Mouse (Mus musculus) hindbrain, embryonic 11.5 days (tissue): ENCODE measurements at regions not wholly inside any gene's neighbourhood (a gene's known extent, or its start where the extent isn't known, plus 50 kb on each side); places are given as distances from the start of the nearest gene placed in this dataset.

Source experiments
- ATAC-seq: fragments of 200-750 bp; cut with Nextera tagmentation; 2 replicates; pipeline ENCODE4 v1.8.0; 2017; ENCODE audit warnings: mild to moderate bottlenecking, moderate TSS enrichment, moderate library complexity; ENCODE audit not compliant: low FRiP score
- DNase-seq: peaks from one replicate; pipeline ENCODE4 v3.0.0-alpha.2; 2015; ENCODE audit warnings: low spot score
- H3K27ac ChIP-seq: fragments of 300-500 bp; sonication (generic); 2 replicates; pipeline ENCODE4 v1.5.1; 2014; ENCODE audit warnings: mild to moderate bottlenecking, low read depth, low read length
- H3K27me3 ChIP-seq: fragments of 300-500 bp; sonication (generic); 2 replicates; pipeline ENCODE4 v1.6.1; 2014; ENCODE audit warnings: mild to moderate bottlenecking, low read length, moderate library complexity, mixed read lengths; ENCODE audit not compliant: control insufficient read depth, insufficient read depth
- H3K36me3 ChIP-seq: fragments of 300-500 bp; sonication (generic); 2 replicates; pipeline ENCODE4 v1.6.1; 2014; ENCODE audit warnings: mild to moderate bottlenecking, low read length, moderate library complexity, mixed read lengths; ENCODE audit not compliant: control insufficient read depth, insufficient read depth
- H3K4me1 ChIP-seq: fragments of 300-500 bp; sonication (generic); replicated peaks from 2 replicates; pipeline ENCODE4 v1.6.1; 2014; ENCODE audit warnings: low read length, mixed read lengths; ENCODE audit not compliant: control insufficient read depth, insufficient read depth
- H3K4me2 ChIP-seq: fragments of 300-500 bp; sonication (generic); replicated peaks from 2 replicates; pipeline ENCODE4 v1.6.1; 2014; ENCODE audit warnings: mild to moderate bottlenecking, low read depth, low read length
- H3K4me3 ChIP-seq: fragments of 300-500 bp; sonication (generic); 2 replicates; pipeline ENCODE4 v1.5.1; 2014; ENCODE audit warnings: low read depth, low read length
- H3K9ac ChIP-seq: fragments of 300-500 bp; sonication (generic); 2 replicates; pipeline ENCODE4 v1.6.1; 2014; ENCODE audit warnings: low read depth, low read length
- H3K9me3 ChIP-seq: fragments of 300-500 bp; sonication (generic); 2 replicates; pipeline ENCODE4 v1.6.1; 2016; ENCODE audit warnings: low read length; ENCODE audit not compliant: control insufficient read depth
- WGBS: fragments of 180-500 bp; shearing (Covaris S2); extraction: QIAGEN DNeasy Blood & Tissue Kit; methylation state at CpG from one replicate; pipeline ENCODE4 v1.1.7; 2014; 5-methylcytosine and 5-hydroxymethylcytosine counted together

GRCm38 (mm10) chr5:64612017-64612416, 191.2 kb upstream of the Klf3 start:
- Histone ChIP-seq H3K4me1 (peaks cover 2% of the 10 kb centered on the region), H3K9me3 (no peaks in the 10 kb centered on the region), H3K4me3 (no peak overlapping the region), H3K4me2 (no peak overlapping the region), H3K36me3 (no peaks in the 10 kb centered on the region), H3K27me3 (no peaks in the 10 kb centered on the region), H3K27ac (no peak overlapping the region), H3K9ac (no peak overlapping the region)
- no peak for DNase-seq
- no peak for ATAC-seq
- 88% methylated on average over 7 of the region's 7 CpGs for WGBS

- H3K4me2 ChIP-seq = no peak overlapping the region
- no peak for DNase-seq
- no peak overlapping the region for H3K9ac ChIP-seq
- 89% methylated on average over 3 of the region's 3 CpGs for WGBS
- peaks cover 2% of the 10 kb centered on the region for H3K4me1 ChIP-seq
- no peak for ATAC-seq
- no peak overlapping the region for H3K27ac ChIP-seq
- no peak overlapping the region for H3K4me3 ChIP-seq
- H3K36me3 ChIP-seq = no peaks in the 10 kb centered on the region
- H3K27me3 ChIP-seq = no peaks in the 10 kb centered on the region
- no peaks in the 10 kb centered on the region for H3K9me3 ChIP-seq
These were observed 189.5 kb upstream of the Klf3 start for GRCm38 (mm10) chr5:64613696-64614095.

GRCm38 (mm10) chr5:64618126-64618525, 185.1 kb upstream of the Klf3 start:
- Histone ChIP-seq H3K9ac (no peak overlapping the region), H3K4me3 (no peak overlapping the region), H3K27ac (no peak overlapping the region), H3K4me1 (no peaks in the 10 kb centered on the region; the same call in 1 of the 2 replicates), H3K9me3 (no peaks in the 10 kb centered on the region), H3K27me3 (no peaks in the 10 kb centered on the region), H3K4me2 (no peak overlapping the region), H3K36me3 (no peaks in the 10 kb centered on the region)
- ATAC-seq (no peak), DNase-seq (no peak)
- 77% methylated on average over 5 of the region's 5 CpGs for WGBS

- H3K4me3 ChIP-seq = no peak overlapping the region
- no peaks in the 10 kb centered on the region for H3K9me3 ChIP-seq
- no peak overlapping the region for H3K9ac ChIP-seq
- H3K27ac ChIP-seq = no peak overlapping the region
- WGBS = 92% methylated on average over 5 of the region's 5 CpGs
- no peaks in the 10 kb centered on the region for H3K36me3 ChIP-seq
- H3K4me1 ChIP-seq = peaks cover 4% of the 10 kb centered on the region
- DNase-seq (no peak), ATAC-seq (no peak)
- H3K4me2 ChIP-seq = no peak overlapping the region
- H3K27me3 ChIP-seq = no peaks in the 10 kb centered on the region
These were observed 183.4 kb upstream of the Klf3 start for GRCm38 (mm10) chr5:64619752-64620151.

- Histone ChIP-seq H3K9me3 (no peaks in the 10 kb centered on the region), H3K36me3 (no peaks in the 10 kb centered on the region), H3K4me2 (no peak overlapping the region), H3K27me3 (no peaks in the 10 kb centered on the region), H3K9ac (no peak overlapping the region), H3K4me1 (peaks cover 4% of the 10 kb centered on the region), H3K27ac (no peak overlapping the region), H3K4me3 (no peak overlapping the region)
- ATAC-seq (no peak), DNase-seq (no peak)
- WGBS = 90% methylated on average over 5 of the region's 5 CpGs
These were observed 182.5 kb upstream of the Klf3 start for GRCm38 (mm10) chr5:64620726-64621125.

GRCm38 (mm10) chr5:64621386-64621785, 181.8 kb upstream of the Klf3 start:
- WGBS = 97% methylated on average over 1 of the region's 1 CpGs
- DNase-seq = no peak
- Histone ChIP-seq H3K4me2 (no peak overlapping the region), H3K27ac (no peak overlapping the region), H3K9me3 (no peaks in the 10 kb centered on the region), H3K9ac (no peak overlapping the region), H3K4me1 (peaks cover 4% of the 10 kb centered on the region), H3K4me3 (no peak overlapping the region), H3K27me3 (no peaks in the 10 kb centered on the region), H3K36me3 (no peaks in the 10 kb centered on the region)
- no peak for ATAC-seq

- H3K4me1 ChIP-seq = peaks cover 4% of the 10 kb centered on the region
- no peaks in the 10 kb centered on the region for H3K9me3 ChIP-seq
- H3K4me3 ChIP-seq = no peak overlapping the region
- H3K36me3 ChIP-seq = no peaks in the 10 kb centered on the region
- H3K4me2 ChIP-seq = no peak overlapping the region
- DNase-seq (no peak), ATAC-seq (no peak)
- WGBS = 41% methylated on average over 3 of the region's 3 CpGs
- H3K9ac ChIP-seq = no peak overlapping the region
- no peaks in the 10 kb centered on the region for H3K27me3 ChIP-seq
- no peak overlapping the region for H3K27ac ChIP-seq
These were observed 179.5 kb upstream of the Klf3 start for GRCm38 (mm10) chr5:64623653-64624052.

GRCm38 (mm10) chr5:64624205-64624604, 179.0 kb upstream of the Klf3 start:
- no peaks in the 10 kb centered on the region for H3K9me3 ChIP-seq
- no peaks in the 10 kb centered on the region for H3K36me3 ChIP-seq
- no peaks in the 10 kb centered on the region for H3K27me3 ChIP-seq
- peaks cover 4% of the 10 kb centered on the region for H3K4me1 ChIP-seq
- no peak overlapping the region for H3K4me3 ChIP-seq
- H3K27ac ChIP-seq = no peak overlapping the region
- 79% methylated on average over 6 of the region's 6 CpGs for WGBS
- no peak for ATAC-seq
- no peak overlapping the region for H3K4me2 ChIP-seq
- no peak for DNase-seq
- no peak overlapping the region for H3K9ac ChIP-seq

GRCm38 (mm10) chr5:64625421-64625820, 177.8 kb upstream of the Klf3 start:
- H3K27ac ChIP-seq = no peak overlapping the region
- no peak for ATAC-seq
- no peak overlapping the region for H3K4me2 ChIP-seq
- no peak overlapping the region for H3K4me3 ChIP-seq
- no peaks in the 10 kb centered on the region for H3K27me3 ChIP-seq
- H3K9me3 ChIP-seq = no peaks in the 10 kb centered on the region
- no peak for DNase-seq
- peaks cover 4% of the 10 kb centered on the region for H3K4me1 ChIP-seq
- 82% methylated on average over 4 of the region's 4 CpGs for WGBS
- H3K9ac ChIP-seq = no peak overlapping the region
- H3K36me3 ChIP-seq = no peaks in the 10 kb centered on the region
